ENCODE assay signal across 26 mouse cellular contexts in genomic region chr12:119204411-119204810, GRCm38 (mm10). TPM values are rescaled to one million over a fixed set of nuclear protein-coding genes. Genes with fewer than 3 reads are reported as not detected.
A peak's percentile ranks its signal among the peaks of the same experiment; 100 is the strongest.
DNase-seq lines count a peak whose midpoint lies in the region; ATAC-seq and TF ChIP-seq lines count a peak whose summit lies in the region.
"Had no signal": no experiment of that assay in that cellular context is flagged by ENCODE, and none has a peak within 500 bp of the region (broad histone marks: within the 10 kb centered on the region; RNA-seq: fewer than 3 reads in every experiment).

No protein-coding gene starts in this region.

- no peak for TF ChIP-seq CTCF in thymus, adult 2 months (IDR thresholded peaks at IDR 0.05; ENCODE audit: borderline replicate concordance, control insufficient read depth, extremely low read depth, insufficient read depth, low read length, poor library complexity)

- no peak overlapping the region for H3K4me2 ChIP-seq in kidney, embryonic 16.5 days (replicated peaks; ENCODE audit: low read depth, low read length)
- H3K4me2 ChIP-seq: embryonic facial prominence, embryonic 13.5 days; embryonic facial prominence, embryonic 15.5 days; forebrain, embryonic 12.5 days had no signal

- H3K4me1 ChIP-seq in thymus, adult 2 months (replicated peaks; ENCODE audit: control insufficient read depth, insufficient read depth, low read length), result no peaks in the 10 kb centered on the region
- no peaks in the 10 kb centered on the region for H3K4me1 ChIP-seq in kidney, embryonic 16.5 days (ENCODE audit: insufficient read depth, low read length)
- H3K4me1 ChIP-seq: embryonic facial prominence, embryonic 13.5 days; embryonic facial prominence, embryonic 15.5 days; forebrain, embryonic 10.5 days had no signal

- no peak overlapping the region for H3K4me3 ChIP-seq in thymus, adult 2 months (ENCODE audit: control insufficient read depth, insufficient read depth, low read length)
- no peak overlapping the region for H3K4me3 ChIP-seq in kidney, embryonic 16.5 days (ENCODE audit: low read length)
- H3K4me3 ChIP-seq: embryonic facial prominence, embryonic 13.5 days; embryonic facial prominence, embryonic 15.5 days; erythroblast, embryonic 14.5 days; forebrain, embryonic 10.5 days; forebrain, embryonic 12.5 days had no signal

- WGBS in thymus, adult 2 months, result 85% methylated on average over 2 of the region's 2 CpGs
- WGBS in kidney, embryonic 16.5 days, result 47% methylated on average over 2 of the region's 2 CpGs

- no peak overlapping the region for H3K27ac ChIP-seq in thymus, adult 2 months (ENCODE audit: control insufficient read depth, insufficient read depth, low read length)
- no peak overlapping the region for H3K27ac ChIP-seq in kidney, embryonic 16.5 days (ENCODE audit: low read length)
- H3K27ac ChIP-seq: embryonic facial prominence, embryonic 13.5 days; embryonic facial prominence, embryonic 15.5 days; forebrain, embryonic 10.5 days; forebrain, embryonic 12.5 days had no signal

- TF ChIP-seq POLR2A in thymus, adult 2 months (IDR thresholded peaks at IDR 0.05; ENCODE audit: control insufficient read depth, extremely low read depth, insufficient read depth, low read length, poor library complexity), result no peak

- no peaks in the 10 kb centered on the region for H3K27me3 ChIP-seq in thymus, adult 2 months (ENCODE audit: control insufficient read depth, insufficient read depth, low read length)
- no peaks in the 10 kb centered on the region for H3K27me3 ChIP-seq in kidney, embryonic 16.5 days (ENCODE audit: insufficient read depth, low read length)
- H3K27me3 ChIP-seq: CH12.LX; embryonic facial prominence, embryonic 13.5 days; embryonic facial prominence, embryonic 15.5 days; forebrain, embryonic 12.5 days; Patski had no signal

- no peaks in the 10 kb centered on the region for H3K36me3 ChIP-seq in thymus, adult 2 months (ENCODE audit: control insufficient read depth, insufficient read depth, low read length)
- no peaks in the 10 kb centered on the region for H3K36me3 ChIP-seq in kidney, embryonic 16.5 days (ENCODE audit: insufficient read depth, low read length)
- H3K36me3 ChIP-seq: embryonic facial prominence, embryonic 13.5 days; embryonic facial prominence, embryonic 15.5 days; G1E had no signal

- no peak overlapping the region for H3K9ac ChIP-seq in kidney, embryonic 16.5 days (replicated peaks; ENCODE audit: low read length)
- H3K9ac ChIP-seq: embryonic facial prominence, embryonic 13.5 days; embryonic facial prominence, embryonic 15.5 days; forebrain, embryonic 12.5 days had no signal

- DNase-seq in CD4-positive, CD25-positive, alpha-beta regulatory T cell, adult 2 months (ENCODE audit: low read depth, low spot score), result peak; percentile 61
- DNase-seq in thymus, adult 2 months, result no peak
- DNase-seq in kidney, postnatal 10 days, result no peak
- DNase-seq: adrenal gland, adult 2 months; adrenal gland, postnatal 10 days; adrenal gland, postnatal 25 days; cerebellum, adult 11 months; cerebellum, adult 18-20 months; cerebellum, adult 8-10 months; cerebellum, adult 9-11 months; cerebellum, postnatal 14 days; cerebellum, postnatal 36 days; embryo, embryonic 11 days had no signal

- peak; percentile 70 for ATAC-seq in activated CD4-positive, CD25-positive, alpha-beta regulatory T cell, adult 4 months
- ATAC-seq in inflammation-experienced regulatory T-cells, adult 6 months, result peak; percentile 72
- no peak for ATAC-seq in kidney, embryonic 16.5 days (ENCODE audit: low FRiP score, low TSS enrichment)
- ATAC-seq: forebrain, embryonic 14.5 days; forebrain, embryonic 16.5 days; Patski had no signal

- H3K9me3 ChIP-seq in kidney, embryonic 16.5 days (ENCODE audit: low read length), result no peaks in the 10 kb centered on the region
- H3K9me3 ChIP-seq: embryonic facial prominence, embryonic 13.5 days; embryonic facial prominence, embryonic 15.5 days; forebrain, embryonic 10.5 days; forebrain, embryonic 12.5 days; G1E had no signal

RNA-seq across cellular contexts. Expression of gene Itgb8, which starts 34.2 kb away (rescaled TPM):
- 10 to 100 TPM; 11.3 to 15.6 TPM for polyA plus RNA-seq in activated CD4-positive, CD25-positive, alpha-beta regulatory T cell, adult 4 months (2017; shearing (Covaris generic))
- polyA plus RNA-seq in inflammation-experienced regulatory T-cells, adult 6 months (2017; shearing (Covaris generic)), result 10 to 100 TPM; 15.3 to 29.8 (median 19.5) TPM
- polyA plus RNA-seq in thymus, adult 2 months (2012; rRNA removed), result 0.50 and 0.61 TPM in 2 replicates
- polyA plus RNA-seq in kidney, embryonic 16.5 days (2015; fragmentation: Nextera tagmentation; extraction: Ambion mirVana), result 3.4 and 4.5 TPM in 2 replicates
- polyA plus RNA-seq: erythroblast, embryonic 14.5 days; G1E had no signal
